Mouse (Mus musculus) ES-E14 (cell line): ENCODE measurements around the gene Grk6. TPM values are rescaled to one million over a fixed set of nuclear protein-coding genes. Genes with fewer than 3 reads are reported as not detected.
A peak's percentile ranks its signal among the peaks of the same experiment; 100 is the strongest.
"Not testable (repeated sequence)": the region's sequence is repeated elsewhere in the genome, so short reads cannot be mapped to it uniquely, and the experiment has no call there.

Experiments
- DNase-seq: peaks from one replicate; pipeline ENCODE4 v3.0.0-alpha.2; 2013; ENCODE audit warnings: low read depth, low spot score
- H3K27ac ChIP-seq: 2 replicates; pipeline ENCODE4 v1.5.1; 2012; ENCODE audit warnings: low read depth, mild to moderate bottlenecking, low read length, moderate library complexity, mixed read lengths; ENCODE audit not compliant: poor library complexity, insufficient read depth, severe bottlenecking
- H3K36me3 ChIP-seq: 2 replicates; pipeline ENCODE4 v1.6.1; 2012; ENCODE audit warnings: mild to moderate bottlenecking, low read length, moderate library complexity, mixed read lengths; ENCODE audit not compliant: control insufficient read depth, poor library complexity, insufficient read depth, severe bottlenecking
- H3K4me1 ChIP-seq, 2 experiments: fragments of 150-350 bp in 1 of 2; sonication (generic) in 1 of 2; 2 replicates each; pipeline ENCODE4 v1.6.1; 2012; ENCODE audit warnings: low read length in 2 of 2, mild to moderate bottlenecking in 1 of 2, mixed read lengths in 1 of 2; ENCODE audit not compliant: control insufficient read depth in 2 of 2, insufficient read depth in 2 of 2, poor library complexity in 1 of 2
- H3K4me3 ChIP-seq, 2 experiments: fragments of 150-350 bp in 1 of 2; sonication (generic) in 1 of 2; 2 replicates each; pipeline ENCODE4 v1.5.1; 2012; ENCODE audit warnings: low read length in 2 of 2, low read depth in 1 of 2, mild to moderate bottlenecking in 1 of 2, mixed read lengths in 1 of 2; ENCODE audit not compliant: insufficient read depth in 1 of 2, poor library complexity in 1 of 2, severe bottlenecking in 1 of 2
- H3K9ac ChIP-seq: 2 replicates; pipeline ENCODE4 v1.6.1; 2012; ENCODE audit warnings: low read depth, mild to moderate bottlenecking, low read length, mixed read lengths; ENCODE audit not compliant: poor library complexity, insufficient read depth, severe bottlenecking
- H3K9me3 ChIP-seq: fragments of 150-350 bp; sonication (generic); 2 replicates; pipeline ENCODE4 v1.6.1; 2012; ENCODE audit warnings: low read depth, mild to moderate bottlenecking, low read length; ENCODE audit not compliant: control insufficient read depth, insufficient read depth
- CHD2 ChIP-seq: IDR thresholded peaks from 2 replicates; pipeline ENCODE4 v1.6.1; 2014; ENCODE audit warnings: mild to moderate bottlenecking, low read depth, low read length, inconsistent platforms
- HCFC1 ChIP-seq: IDR thresholded peaks from 2 replicates; pipeline ENCODE4 v1.6.1; 2012; ENCODE audit warnings: low read length, inconsistent platforms, borderline replicate concordance; ENCODE audit not compliant: insufficient read depth
- MAFK ChIP-seq: IDR thresholded peaks from 2 replicates; pipeline ENCODE4 v1.6.1; 2014; ENCODE audit warnings: mild to moderate bottlenecking, low read depth, low read length, inconsistent platforms; ENCODE audit not compliant: insufficient read depth
- ZC3H11A ChIP-seq: IDR thresholded peaks from 2 replicates; pipeline ENCODE4 v1.6.1; 2012; ENCODE audit warnings: low read depth, mild to moderate bottlenecking, inconsistent platforms, low read length, borderline replicate concordance
- ZNF384 ChIP-seq: IDR thresholded peaks from 2 replicates; pipeline ENCODE4 v1.6.1; 2012; ENCODE audit warnings: low read depth, low read length, inconsistent platforms
- in situ Hi-C, 2 experiments: fragments of 600-800 bp; cut with MboI; formaldehyde crosslinking; loops; one replicate each; pipeline ENCODE4 v1.15.1; 2025; ENCODE audit warnings: low sequenced_read_pairs in 2 of 2, inconsistent platforms in 1 of 2; ENCODE audit not compliant: unreplicated experiment in 2 of 2
- total RNA-seq: library from RNA; depleted of rRNA; stranded (reverse); fragments of 300-350 nt; gene quantifications from 2 replicates; pipeline ENCODE4 v1.2.3, GENCODE M21; 2012

Gene Grk6
- total RNA-seq, 1 experiment: 74.7 TPM

GRCm38 (mm10) chr13:55431889-55432685, 12.8 kb upstream of the Grk6 start:
- no peak overlapping the region for H3K9ac ChIP-seq
- no peak for DNase-seq
- TF ChIP-seq HCFC1 (no peak), MAFK (no peak), CHD2 (no peak), ZC3H11A (no peak), ZNF384 (no peak)
- H3K9me3 ChIP-seq: no peaks in the 10 kb centered on the region
- no peaks in the 10 kb centered on the region for H3K36me3 ChIP-seq
- no peak overlapping the region for H3K27ac ChIP-seq
- no peak overlapping the region for H3K4me3 ChIP-seq
- in situ Hi-C loops: no loop called here
- H3K4me1 ChIP-seq: 0 out of 4 replicates have a peak, but pooled peaks cover 0 to 2% of the 10 kb centered on the region in 2 experiments

- H3K9me3 ChIP-seq, in situ Hi-C loops, H3K27ac ChIP-seq, H3K9ac ChIP-seq, DNase-seq, H3K4me3 ChIP-seq, H3K4me1 ChIP-seq, H3K36me3 ChIP-seq: not testable (repeated sequence)
Observed at GRCm38 (mm10) chr13:55437111-55437629, 7.7 kb upstream of the Grk6 start.

GRCm38 (mm10) chr13:55443799-55444285, 1.0 kb upstream of the Grk6 start:
- Histone ChIP-seq H3K27ac (peak overlapping the region; percentile 99; the same call in 1 of the 2 replicates), H3K4me3 (peak overlapping the region; percentile 78 to 90; a peak in 3 of 4 replicates), H3K9me3 (no peaks in the 10 kb centered on the region), H3K36me3 (peaks cover 5% of the 10 kb centered on the region; the same call in 1 of the 2 replicates), H3K4me1 (peaks cover 7 to 27% of the 10 kb centered on the region in 2 experiments), H3K9ac (peak overlapping the region; percentile 81)
- no peak for TF ChIP-seq HCFC1
- TF ChIP-seq ZC3H11A: no peak
- no peak for TF ChIP-seq MAFK
- DNase-seq: no peak
- in situ Hi-C loops: no loop called here

GRCm38 (mm10) chr13:55444286-55444936, 461 bp upstream of the Grk6 start:
- no peaks in the 10 kb centered on the region for H3K9me3 ChIP-seq
- in situ Hi-C loops: no loop called here
- H3K4me1 ChIP-seq: peaks cover 7 to 33% of the 10 kb centered on the region in 2 experiments
- H3K36me3 ChIP-seq: peaks cover 5% of the 10 kb centered on the region; the same call in 1 of the 2 replicates
- H3K9ac ChIP-seq: peak overlapping the region; percentile 82
- H3K4me3 ChIP-seq: peak overlapping the region; percentile 78 to 90
- H3K27ac ChIP-seq: peak overlapping the region; percentile 99
- peak; percentile 68 for DNase-seq
- no peak for TF ChIP-seq MAFK
- TF ChIP-seq HCFC1: 0 out of 2 replicates have a peak, but pooled peaks have one; percentile 8
- peak; percentile 9; the same call in 1 of the 2 replicates for TF ChIP-seq ZC3H11A
- no peak for TF ChIP-seq CHD2
- no peak for TF ChIP-seq ZNF384
